Mouse (Mus musculus) hindlimb bud, embryonic 11.5 days (tissue): ENCODE measurements around the gene Foxn3.

Source experiments
- DNase-seq: peaks from one replicate; pipeline ENCODE4 v3.0.0-alpha.2; 2012; ENCODE audit warnings: low read depth, low spot score; ENCODE audit errors: extremely low spot score

Foxn3 gene

GRCm38 (mm10) chr12:99305324-99305723, 258.1 kb downstream of the Foxn3 start:
- DNase-seq, result no peak

GRCm38 (mm10) chr12:99304056-99304455, 259.3 kb downstream of the Foxn3 start:
- no peak for DNase-seq

DNA sequence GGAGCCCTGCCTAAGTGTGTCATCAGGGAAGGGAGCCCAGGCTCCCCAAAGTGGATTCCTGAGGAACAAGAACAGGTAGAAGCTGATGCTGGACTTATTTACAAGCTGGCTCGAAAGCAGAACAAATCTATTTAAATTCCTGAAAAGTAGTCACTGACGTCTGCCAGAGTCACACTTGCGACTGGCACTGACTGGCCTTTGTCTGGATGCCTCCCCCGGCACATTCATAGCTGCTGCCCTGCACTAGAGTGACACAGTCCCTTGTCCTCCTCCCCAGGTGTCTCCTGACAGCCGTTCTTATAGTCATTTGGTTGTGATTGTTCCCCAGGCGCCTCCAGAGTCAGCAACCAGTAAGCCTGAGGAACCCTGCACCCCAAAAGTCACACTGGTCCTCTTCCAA, 259.8 kb downstream of the Foxn3 start:
- DNase-seq, result no peak

- no peak for DNase-seq
Observed at GRCm38 (mm10) chr12:99299900-99300299, 263.5 kb downstream of the Foxn3 start.

DNA sequence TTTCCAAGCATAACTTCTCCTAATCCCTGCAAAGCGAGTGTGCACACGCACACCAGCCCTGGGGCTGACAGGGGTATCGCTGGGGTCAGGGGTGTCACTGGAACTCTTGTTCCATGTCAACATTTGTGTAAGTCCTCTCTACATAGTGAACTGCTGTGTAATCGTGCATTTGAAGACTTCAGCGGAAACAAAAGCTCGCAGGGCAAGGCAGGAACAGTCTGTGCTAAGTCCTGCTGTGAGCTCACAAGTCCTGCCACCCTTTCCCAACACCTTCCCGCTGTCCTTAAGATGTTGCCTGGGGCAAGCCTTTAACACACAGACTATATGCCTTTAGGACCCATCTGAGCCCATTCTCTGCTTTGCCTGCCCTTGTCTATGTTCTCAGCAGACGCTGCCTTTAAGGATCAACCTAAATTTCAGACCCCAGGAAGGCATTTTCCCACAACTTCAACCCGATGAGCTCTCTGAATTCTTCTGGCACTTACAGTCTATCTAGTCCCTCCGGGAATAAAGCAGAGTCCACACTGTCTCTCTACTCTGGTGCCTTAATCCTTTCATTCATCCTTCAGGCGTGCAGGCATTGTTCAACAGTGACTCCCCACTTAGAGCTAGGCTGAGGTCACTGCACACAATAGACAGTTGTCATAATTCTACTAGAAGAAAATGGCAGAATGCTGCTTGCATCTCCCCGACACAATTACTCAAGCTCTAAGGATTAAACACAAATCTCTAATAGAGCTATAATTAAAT, 264.4 kb downstream of the Foxn3 start:
- DNase-seq, result no peak

GRCm38 (mm10) chr12:99298242-99298641, 265.1 kb downstream of the Foxn3 start:
- no peak for DNase-seq

DNA sequence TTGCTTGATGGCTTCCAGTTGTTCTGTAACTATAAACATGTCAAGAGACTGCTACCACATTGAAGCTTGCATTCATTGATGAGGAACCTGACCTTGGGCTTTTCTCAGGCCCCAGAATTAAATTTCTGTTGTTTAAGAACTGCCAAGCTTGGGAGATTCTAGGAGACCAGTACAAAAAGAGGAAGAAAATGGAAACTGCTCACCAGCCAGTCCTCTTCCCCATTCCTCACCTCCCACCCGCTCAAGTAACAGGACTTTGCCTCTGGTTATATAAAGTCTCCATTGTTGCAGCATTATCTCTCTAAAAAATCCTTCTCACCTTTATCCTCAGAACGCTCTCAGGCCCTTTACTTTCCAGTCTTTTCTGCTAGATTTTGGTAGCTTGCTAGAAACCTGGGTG, 265.6 kb downstream of the Foxn3 start:
- no peak for DNase-seq

DNA sequence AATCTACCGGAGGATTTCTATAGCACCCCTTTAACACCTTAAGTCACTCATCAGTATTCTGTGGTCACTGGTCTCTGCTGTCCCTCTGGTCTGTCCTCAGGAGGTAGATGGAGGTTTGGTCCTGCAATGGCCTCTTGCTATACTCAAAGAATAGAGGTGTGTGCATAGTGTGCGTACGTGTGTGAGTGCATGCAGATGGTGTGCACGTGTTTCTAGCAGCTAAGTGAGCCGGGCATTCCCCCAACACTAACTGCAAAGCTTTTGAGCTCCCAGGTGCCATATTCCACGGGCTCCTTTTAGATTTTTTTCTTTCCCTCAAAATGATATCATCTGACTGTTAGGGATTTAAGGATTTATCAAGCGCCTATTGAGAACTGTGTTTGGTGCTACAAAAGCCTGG, 269.9 kb downstream of the Foxn3 start:
- DNase-seq, result no peak

- no peak for DNase-seq
Observed at GRCm38 (mm10) chr12:99292152-99292551, 271.2 kb downstream of the Foxn3 start.

DNA sequence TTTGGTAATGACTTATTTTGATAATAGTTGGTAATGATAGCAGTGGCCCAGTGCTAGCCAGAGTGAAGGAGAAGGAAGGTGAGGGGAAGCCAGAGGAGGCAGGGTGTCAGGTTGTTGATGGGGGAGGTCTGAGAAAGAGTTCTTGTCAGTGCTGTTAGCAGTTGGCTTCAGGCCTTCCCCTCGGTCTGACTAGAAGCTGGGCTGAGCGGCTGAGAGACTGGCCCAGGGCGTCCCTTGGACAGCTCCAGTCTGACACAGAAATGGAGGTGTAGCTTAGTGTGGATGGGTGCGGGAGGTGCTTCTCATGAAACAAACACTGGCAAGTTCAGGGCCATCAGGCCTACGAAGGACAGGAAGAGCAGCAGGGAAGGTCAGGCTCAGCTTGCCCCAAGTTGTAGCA, 276.3 kb downstream of the Foxn3 start:
- DNase-seq, result no peak

- no peak for DNase-seq
Observed at GRCm38 (mm10) chr12:99286662-99287061, 276.7 kb downstream of the Foxn3 start.

GRCm38 (mm10) chr12:99285656-99286055, 277.7 kb downstream of the Foxn3 start:
- no peak for DNase-seq

GRCm38 (mm10) chr12:99285199-99285598, 278.2 kb downstream of the Foxn3 start:
- DNase-seq, result no peak

DNA sequence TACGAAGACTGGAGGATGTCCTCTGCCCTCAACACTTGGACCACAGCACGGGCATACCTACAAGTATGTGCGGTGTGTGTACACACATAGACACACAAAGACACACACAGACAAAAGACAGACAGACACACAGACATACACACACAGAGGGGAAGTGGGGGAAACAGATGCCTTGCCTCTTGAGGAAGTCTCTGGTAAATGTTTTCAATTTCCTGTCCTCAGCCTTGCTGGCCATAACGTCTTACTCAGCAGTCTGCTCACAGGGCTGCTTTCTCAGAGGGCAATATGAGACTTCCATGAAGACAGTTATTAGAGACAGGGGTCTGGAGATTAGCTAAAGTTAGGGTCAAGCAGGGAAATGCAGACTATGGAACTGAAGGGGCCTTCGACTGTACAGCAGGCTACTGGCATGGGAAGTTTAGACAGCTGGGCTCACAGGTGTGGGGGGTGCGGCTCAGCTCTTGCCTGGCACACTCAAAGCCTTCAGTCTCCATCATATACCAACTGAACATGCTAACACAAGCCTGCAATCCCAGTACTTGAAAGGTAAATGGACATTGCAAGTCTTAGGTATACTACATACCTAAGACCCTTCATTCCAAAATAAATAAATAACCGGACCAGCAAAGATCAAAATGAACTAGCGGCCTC, 278.8 kb downstream of the Foxn3 start:
- DNase-seq, result no peak

GRCm38 (mm10) chr12:99280826-99281225, 282.6 kb downstream of the Foxn3 start:
- no peak for DNase-seq

DNA sequence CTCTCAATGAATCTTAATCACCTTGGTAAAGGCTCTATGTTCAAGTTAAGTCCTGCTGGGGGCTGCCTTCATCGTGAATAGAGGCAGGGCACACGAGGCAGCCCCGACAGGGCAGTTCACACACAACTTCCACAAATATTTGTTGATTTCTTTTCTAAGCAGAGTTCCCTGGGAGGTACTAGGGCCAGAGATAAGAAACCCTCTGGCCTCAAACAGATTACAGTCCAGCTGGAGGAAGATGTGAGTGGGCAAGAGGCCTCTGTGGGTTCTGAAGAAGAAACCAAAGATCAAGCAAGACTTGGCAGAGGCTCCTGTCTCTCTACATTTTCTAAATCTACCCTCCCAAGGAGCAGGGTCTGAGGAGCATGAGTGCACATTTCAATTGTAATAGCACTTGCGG, 283.1 kb downstream of the Foxn3 start:
- DNase-seq, result no peak

GRCm38 (mm10) chr12:99279426-99279825, 284.0 kb downstream of the Foxn3 start:
- DNase-seq, result no peak

GRCm38 (mm10) chr12:99274589-99274988, 288.8 kb downstream of the Foxn3 start:
- DNase-seq, result no peak

- no peak for DNase-seq
Observed at GRCm38 (mm10) chr12:99269396-99269795, 294.0 kb downstream of the Foxn3 start.

DNA sequence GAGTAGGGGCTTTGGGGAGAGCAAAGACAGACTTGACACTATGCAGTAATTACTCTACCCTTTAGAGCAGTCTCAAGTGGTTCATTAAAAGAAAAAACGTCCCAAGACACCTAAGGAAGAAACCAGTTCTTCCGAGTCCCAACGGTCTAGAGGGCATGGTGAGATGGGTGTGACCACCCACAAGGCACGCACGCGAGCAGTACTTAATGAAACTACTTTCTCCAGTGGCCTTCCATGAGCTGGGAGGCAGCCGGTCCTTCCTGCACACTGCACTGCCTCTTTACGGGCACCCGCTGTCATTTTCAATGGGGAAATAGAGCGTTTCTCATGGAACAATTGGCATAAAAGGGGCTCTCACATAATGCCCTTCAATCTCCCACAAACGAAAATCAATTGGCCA, 294.4 kb downstream of the Foxn3 start:
- DNase-seq, result no peak

GRCm38 (mm10) chr12:99267732-99268131, 295.6 kb downstream of the Foxn3 start:
- DNase-seq, result no peak

DNA sequence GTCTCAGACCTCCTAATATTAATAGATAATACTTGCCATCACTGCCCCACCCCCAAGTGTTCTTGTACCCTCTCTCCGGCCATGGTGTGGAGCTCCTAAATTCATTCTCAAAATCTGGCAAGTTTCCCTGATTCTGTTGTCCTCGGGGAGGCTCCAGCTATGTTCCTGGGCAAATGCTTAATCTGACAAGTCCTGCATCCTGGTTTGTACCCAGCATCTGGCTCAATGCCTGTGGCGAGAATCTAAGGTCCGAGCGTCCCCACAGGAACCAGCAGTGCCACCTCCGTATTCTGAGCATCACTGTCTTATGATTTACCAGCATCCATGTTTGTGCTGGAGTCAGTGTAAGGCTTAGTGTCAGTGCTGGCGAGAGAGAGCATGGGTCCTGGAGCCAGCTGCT, 296.9 kb downstream of the Foxn3 start:
- DNase-seq, result no peak

DNA sequence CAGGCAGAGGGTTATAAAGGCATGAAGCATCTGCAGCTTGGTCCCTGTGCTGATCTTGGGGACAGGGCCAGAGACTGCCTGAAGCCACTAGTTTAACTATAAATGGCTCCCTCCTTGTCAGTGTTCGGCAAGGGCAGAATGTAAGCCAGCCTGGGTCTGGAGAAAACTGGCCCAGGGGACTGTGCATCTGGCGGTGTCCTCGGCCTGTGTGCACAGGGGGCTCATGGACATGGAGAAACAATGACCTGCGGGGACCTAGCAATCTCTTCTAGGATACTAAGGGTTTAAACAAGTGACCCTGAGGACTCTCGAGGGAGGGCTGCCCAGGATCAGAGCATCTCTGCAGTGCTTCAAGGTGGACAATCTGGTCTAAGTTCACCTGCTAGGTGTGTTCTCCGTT, 297.6 kb downstream of the Foxn3 start:
- DNase-seq, result no peak
